Mouse (Mus musculus) ovary, postnatal 10 days (tissue): ENCODE measurements at regions not wholly inside any gene's neighbourhood (a gene's known extent, or its start where the extent isn't known, plus 50 kb on each side); places are given as distances from the start of the nearest gene placed in this dataset.

ENCODE experiments used
- DNase-seq: peaks from one replicate; pipeline ENCODE4 v3.0.0; 2022; ENCODE audit warnings: low spot score

DNA sequence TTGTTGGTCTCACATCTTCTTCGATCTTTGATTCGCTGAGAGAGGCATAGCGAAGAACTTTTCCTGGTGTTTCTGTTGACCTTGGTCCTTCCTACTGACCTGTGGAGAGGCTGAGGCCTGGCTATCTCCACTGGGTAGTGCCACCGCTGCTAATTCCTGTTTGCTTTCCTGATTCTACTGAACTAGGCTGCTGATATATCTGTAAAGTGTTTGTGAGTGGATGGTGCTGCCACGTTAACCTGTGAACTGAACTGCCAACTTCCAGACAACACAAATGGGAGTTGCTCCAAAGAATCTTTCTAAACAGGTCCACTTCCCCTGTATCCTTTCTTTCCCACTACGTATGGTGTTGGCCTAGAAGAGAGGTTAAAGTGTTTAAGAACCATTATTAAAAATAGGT, 78.0 kb upstream of the Akt3 start:
- DNase-seq: no peak

DNA sequence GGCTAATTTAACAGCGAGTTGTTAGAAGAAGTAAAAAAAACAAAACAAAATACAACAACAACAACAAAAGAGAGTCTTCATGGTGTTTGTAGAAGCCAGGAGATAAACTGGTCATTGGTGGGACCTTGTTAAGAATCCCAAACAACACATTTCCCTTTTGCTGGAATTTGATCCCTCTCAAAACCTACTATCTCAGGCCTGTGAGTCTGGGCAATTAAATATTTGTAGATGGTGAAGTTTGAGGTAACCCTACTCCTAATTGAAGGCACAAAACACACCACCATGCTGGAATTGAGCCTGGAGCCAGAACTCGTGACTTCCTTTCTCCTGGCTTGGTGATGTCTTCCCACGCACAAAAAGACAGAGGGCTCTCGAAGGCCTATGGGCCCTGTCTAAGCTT, 65.4 kb upstream of the Akt3 start:
- no peak for DNase-seq

DNA sequence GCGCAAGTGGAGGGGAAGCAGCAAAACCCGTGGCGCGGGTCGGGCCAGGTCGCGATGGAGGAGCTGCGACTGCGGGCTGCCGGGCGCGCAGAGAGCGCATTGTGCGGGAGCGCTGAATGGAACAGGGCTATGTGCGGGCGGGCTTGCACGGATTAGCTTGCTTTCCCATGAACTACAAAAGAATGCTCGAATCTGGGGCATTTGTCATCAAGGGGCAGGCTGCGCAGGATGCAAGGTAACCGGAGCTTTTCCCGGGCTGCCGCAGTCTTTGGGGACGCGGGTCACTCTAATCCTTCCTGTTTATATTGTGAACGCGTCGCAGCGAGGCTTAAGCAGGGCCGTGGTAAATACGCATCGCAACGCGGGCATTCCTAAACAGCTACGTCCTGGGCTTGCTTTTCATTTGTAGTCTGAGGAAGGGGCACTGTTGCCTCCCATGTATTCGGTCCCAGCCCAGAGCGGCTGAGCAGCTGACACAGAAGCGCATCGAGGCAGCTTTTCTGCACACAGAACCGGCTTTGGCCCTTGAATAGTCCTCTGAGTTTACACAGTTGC, 64.8 kb upstream of the Akt3 start:
- no peak for DNase-seq

DNA sequence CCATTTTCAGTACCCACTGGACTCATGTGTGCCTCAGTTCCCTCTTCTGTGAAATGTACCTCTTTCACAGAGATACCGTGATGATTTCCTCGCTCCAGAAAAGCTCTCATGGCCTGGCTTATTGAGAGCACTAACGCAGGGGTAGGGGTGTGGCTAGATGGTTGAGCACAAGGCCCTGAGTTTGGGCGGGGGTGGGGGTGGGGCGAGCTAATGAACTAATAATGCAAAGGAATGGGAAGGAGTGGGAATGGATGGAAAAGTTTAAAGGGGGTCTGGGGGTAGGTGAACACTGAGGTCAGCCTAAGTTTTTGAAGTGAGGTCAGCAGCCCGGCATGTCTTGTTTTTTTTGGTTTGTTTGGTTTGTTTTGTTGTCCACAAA, 64.3 kb upstream of the Akt3 start:
- no peak for DNase-seq

DNA sequence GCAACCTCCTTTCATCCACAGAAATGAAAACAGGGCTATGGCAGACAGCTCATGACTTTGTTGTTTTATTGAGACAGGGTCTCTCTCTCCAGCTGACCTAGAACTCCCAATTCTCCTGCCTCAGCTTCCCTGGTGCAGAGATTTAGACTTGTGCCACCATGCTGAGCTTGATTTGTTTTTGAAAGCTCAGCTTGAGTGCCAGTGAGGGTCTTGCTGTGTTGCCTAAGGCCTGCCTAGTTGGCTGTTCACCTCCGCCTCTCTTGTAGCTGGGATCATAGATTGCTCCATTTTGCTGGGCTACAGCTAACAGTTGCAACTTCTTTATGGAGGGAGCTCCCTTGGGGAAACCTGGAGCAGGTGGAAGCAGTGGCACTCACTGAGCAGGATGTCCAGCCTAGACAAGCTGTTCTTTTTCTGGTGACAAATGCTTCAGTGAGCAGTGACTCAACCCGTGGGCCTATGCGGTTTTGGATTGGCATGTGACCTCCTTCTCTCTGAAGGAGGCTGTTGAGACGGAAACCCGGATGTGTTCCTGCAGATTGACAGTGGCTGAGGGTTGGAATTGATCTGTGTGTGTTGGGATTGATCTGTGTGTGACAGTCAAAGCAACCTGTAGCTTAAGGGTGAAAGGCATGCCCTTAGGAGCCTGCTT, 63.8 kb upstream of the Akt3 start:
- no peak for DNase-seq

DNA sequence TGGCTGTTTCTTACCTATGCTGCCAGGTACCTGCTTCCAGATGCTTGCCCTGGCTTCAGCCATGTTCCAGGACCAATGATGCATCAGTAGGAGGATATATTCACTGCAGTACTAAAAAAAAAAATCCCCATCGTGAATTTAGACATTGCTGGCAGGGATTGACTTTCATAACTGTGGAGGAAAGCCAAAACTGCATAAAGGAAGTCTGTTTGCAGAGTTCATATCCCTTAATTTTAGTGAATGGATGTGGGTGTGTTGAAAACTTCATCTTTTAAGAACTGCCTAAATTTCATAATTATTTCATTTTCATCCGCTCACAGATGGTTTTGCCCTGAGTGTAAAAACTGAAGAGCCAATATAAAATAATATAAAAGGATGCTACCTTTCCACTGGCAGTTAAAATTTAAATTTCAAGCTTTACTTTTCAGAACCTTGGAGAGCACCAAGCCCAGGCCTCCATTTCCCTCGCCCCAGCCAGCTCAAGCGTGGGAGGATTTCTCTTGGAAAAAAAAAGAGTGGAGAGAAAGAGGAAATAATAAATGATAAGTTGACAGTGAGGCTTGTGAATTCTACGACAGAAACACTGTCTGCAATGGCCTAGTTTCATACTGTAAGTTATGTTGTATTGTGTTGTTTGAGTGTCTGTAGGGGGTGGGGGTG, 50.3 kb upstream of the Akt3 start:
- DNase-seq: no peak
